Mouse (Mus musculus): ENCODE measurements at regions not wholly inside any gene's neighbourhood (a gene's known extent, or its start where the extent isn't known, plus 50 kb on each side); places are given as distances from the start of the nearest gene placed in this dataset.

- no peak for DNase-seq
These were observed 371.5 kb downstream of the Lrig3 start for GRCm38 (mm10) chr10:126337426-126337825.

GRCm38 (mm10) chr10:126333786-126334185, 367.8 kb downstream of the Lrig3 start:
- DNase-seq, result no peak

GRCm38 (mm10) chr10:126330305-126330969, 364.5 kb downstream of the Lrig3 start:
- peak; percentile 91 to 92 for DNase-seq

- DNase-seq, result no peak
These were observed 354.9 kb downstream of the Lrig3 start for GRCm38 (mm10) chr10:126320831-126321230.

GRCm38 (mm10) chr10:126319795-126320194, 353.8 kb downstream of the Lrig3 start:
- no peak for DNase-seq

GRCm38 (mm10) chr10:126299962-126300361, 334.0 kb downstream of the Lrig3 start:
- DNase-seq, result no peak

GRCm38 (mm10) chr10:126298211-126298610, 332.2 kb downstream of the Lrig3 start:
- DNase-seq, result no peak

- peak; percentile 5 to 48 for DNase-seq
These were observed 329.9 kb downstream of the Lrig3 start for GRCm38 (mm10) chr10:126295853-126296252.

GRCm38 (mm10) chr10:126291765-126292164, 325.8 kb downstream of the Lrig3 start:
- DNase-seq, result no peak

- peak in 1 of 2 experiments; percentile 30 for DNase-seq
These were observed 319.1 kb downstream of the Lrig3 start for GRCm38 (mm10) chr10:126285096-126285495.

- DNase-seq, result no peak
These were observed 304.4 kb downstream of the Lrig3 start for GRCm38 (mm10) chr10:126270376-126270775.

GRCm38 (mm10) chr10:126267321-126267998, 301.5 kb downstream of the Lrig3 start:
- DNase-seq, result no peak

- no peak for DNase-seq
These were observed 291.2 kb downstream of the Lrig3 start for GRCm38 (mm10) chr10:126257171-126257570.

- no peak for DNase-seq
These were observed 288.2 kb downstream of the Lrig3 start for GRCm38 (mm10) chr10:126254198-126254597.

- no peak for DNase-seq
These were observed 283.2 kb downstream of the Lrig3 start for GRCm38 (mm10) chr10:126249176-126249575.

GRCm38 (mm10) chr10:126243051-126243450, 277.1 kb downstream of the Lrig3 start:
- no peak for DNase-seq

- DNase-seq, result no peak
These were observed 273.6 kb downstream of the Lrig3 start for GRCm38 (mm10) chr10:126239536-126239935.
